Mouse (Mus musculus): ENCODE data around the gene Pdcl2. TPM values are rescaled to one million over a fixed set of nuclear protein-coding genes. Genes with fewer than 3 reads are reported as not detected.

The Pdcl2 gene
- total RNA-seq, 2 experiments from 2014 or later: not detected

DNA sequence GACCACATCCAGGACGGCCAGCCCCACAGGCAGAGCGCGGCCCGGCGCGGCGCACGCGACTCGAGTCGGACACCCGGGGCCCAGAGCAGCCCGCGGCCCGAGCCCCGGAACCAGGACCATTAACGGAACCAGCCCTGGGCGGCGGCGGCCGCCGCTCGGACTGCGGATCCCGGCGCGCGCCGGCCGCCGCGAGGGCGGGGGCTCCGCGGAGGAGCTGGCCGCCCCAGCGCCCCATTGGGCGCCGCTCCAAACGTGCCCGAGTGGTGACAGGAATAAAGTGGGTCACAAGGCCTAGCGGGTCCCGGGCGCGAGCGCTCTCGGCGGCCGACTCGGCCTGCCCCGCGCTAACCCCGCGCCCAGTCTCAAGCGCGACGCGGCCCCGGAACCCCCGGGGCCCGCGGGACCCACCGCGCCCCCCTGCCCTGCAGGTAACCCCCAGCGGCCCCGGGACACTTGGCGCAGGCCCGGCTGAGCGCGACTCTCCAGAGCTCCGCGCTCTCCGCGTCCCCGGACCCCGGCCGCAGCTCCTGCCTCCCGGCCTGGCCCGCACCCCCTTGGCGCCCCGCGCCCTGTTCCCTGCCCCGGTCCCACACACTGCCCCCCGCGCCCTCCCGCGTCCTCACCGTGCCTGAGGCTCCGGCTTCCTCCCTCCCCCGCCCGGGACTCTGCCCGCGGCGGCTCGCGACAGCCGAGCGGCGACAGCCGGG is 27.1 kb downstream of the Pdcl2 start:
- peak; percentile 52 to 63 for DNase-seq (ENCODE audit: low spot score in 2 of 2)

GRCm38 (mm10) chr5:76303379-76303744 is 27.6 kb downstream of the Pdcl2 start:
- DNase-seq (ENCODE audit: low spot score in 2 of 2): no peak

DNA sequence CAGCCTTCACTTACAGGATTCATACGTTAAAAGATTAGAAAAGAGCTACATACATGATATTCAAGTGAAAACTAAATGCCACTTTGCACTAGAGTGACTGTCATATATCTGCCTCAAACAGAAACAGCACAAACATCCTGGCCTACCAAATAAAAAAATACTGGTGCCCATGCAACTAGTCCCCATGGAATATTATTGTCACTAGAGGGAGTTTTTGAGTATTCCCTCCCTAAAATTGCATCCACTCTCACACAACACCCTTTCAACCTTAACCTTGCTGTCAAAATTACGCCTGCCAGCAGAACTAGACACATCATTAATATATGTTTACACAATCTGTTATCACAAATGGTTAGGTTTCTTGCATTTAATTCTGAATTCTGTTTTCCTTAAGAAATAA is 28.9 kb downstream of the Pdcl2 start:
- DNase-seq (ENCODE audit: low spot score in 2 of 2): no peak

- DNase-seq (ENCODE audit: low spot score in 2 of 2): no peak
Measured at GRCm38 (mm10) chr5:76289234-76289691, 41.7 kb downstream of the Pdcl2 start.

DNA sequence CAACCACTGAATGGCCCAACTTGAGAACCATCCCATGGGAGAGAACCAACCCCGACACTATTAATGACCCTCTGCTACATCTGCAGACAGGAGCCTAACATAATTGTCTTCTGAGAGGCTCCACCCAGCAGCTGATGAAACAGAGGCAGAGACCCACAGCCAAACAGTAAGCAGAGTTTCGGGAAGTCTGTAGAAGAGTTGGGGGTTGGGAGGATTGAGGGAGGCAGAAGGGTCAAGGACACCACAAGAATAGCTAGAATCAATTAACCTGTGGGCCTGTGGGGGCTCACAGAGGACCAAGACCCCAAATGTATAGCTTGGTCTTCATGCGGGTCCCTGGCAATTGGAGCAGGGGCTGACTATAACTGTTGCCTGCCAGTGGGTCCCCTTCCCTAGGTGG is 42.7 kb downstream of the Pdcl2 start:
- no peak for DNase-seq (ENCODE audit: low spot score in 2 of 2)

- no peak for DNase-seq (ENCODE audit: low spot score in 2 of 2)
Measured at GRCm38 (mm10) chr5:76287062-76287461, 43.9 kb downstream of the Pdcl2 start.

GRCm38 (mm10) chr5:76285699-76286098 is 45.3 kb downstream of the Pdcl2 start:
- no peak for DNase-seq (ENCODE audit: low spot score in 2 of 2)

DNA sequence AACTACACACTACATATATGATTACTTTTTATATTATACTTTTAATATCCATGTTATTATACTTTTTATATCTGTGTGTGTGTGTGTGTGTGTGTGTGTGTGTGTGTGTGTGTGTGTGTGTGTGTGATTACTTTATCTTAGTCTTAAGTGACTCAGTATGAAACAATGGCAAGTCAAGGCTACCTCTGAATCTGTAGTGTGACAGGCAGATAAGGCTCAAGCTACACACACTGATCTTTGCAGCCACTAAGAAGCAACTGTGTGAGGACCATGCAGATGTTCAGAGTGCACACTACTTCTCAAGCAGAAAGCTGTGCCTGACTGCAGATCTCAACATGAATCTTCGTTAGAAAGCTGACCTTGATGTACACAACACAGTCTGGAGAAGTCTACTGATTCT is 47.1 kb downstream of the Pdcl2 start:
- DNase-seq (ENCODE audit: low spot score in 2 of 2): no peak

DNA sequence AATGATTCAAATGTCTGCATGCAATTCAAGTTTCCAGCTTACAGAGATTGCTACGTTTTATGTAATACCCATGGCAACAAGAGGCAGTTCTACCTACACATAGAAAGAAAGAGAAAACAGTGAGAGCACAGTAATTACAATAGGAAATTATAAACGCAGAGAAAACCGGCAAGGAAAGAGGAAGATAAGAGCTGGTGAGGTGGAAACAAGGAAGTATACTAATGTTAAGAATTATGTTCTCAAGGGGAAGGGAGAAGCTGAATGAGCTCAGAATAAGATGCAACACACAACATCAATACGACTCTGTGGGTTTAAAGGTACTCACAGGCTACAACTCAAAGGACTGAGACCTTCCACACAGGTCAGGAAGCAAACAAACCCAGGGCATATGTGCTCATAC is 56.0 kb downstream of the Pdcl2 start:
- DNase-seq (ENCODE audit: low spot score in 2 of 2): no peak

Other genes with a start within 250 kb of the Pdcl2 start
- 10 to 100 TPM; 17.2 to 18.3 TPM for gene Srd5a3, start 190.9 kb downstream of the Pdcl2 start, total RNA-seq (2021)
- 10 to 100 TPM; 28.7 to 29.0 TPM for gene Tmem165, start 147.3 kb downstream of the Pdcl2 start, total RNA-seq (2021)
- gene Clock, start 26.4 kb downstream of the Pdcl2 start, total RNA-seq (2021): 10 to 100 TPM; 49.6 to 50.3 TPM
- not detected for gene Nmu, start 32.6 kb upstream of the Pdcl2 start, total RNA-seq (2021)
- not detected for gene Gm7271, start 152.9 kb upstream of the Pdcl2 start, total RNA-seq (2021)
- gene Exoc1, start 198.2 kb upstream of the Pdcl2 start, total RNA-seq (2021): 10 to 100 TPM; 57.2 to 58.5 TPM